Mouse (Mus musculus) forebrain, embryonic 11.5 days (tissue): ENCODE measurements at regions not wholly inside any gene's neighbourhood (a gene's known extent, or its start where the extent isn't known, plus 50 kb on each side); places are given as distances from the start of the nearest gene placed in this dataset.

Experiments used
- ATAC-seq: fragments of 200-750 bp; cut with Nextera tagmentation; replicated peaks from 2 replicates; pipeline ENCODE4 v1.8.0; 2017; ENCODE audit warnings: moderate TSS enrichment; ENCODE audit not compliant: low FRiP score
- DNase-seq: peaks from one replicate; pipeline ENCODE4 v3.0.0-alpha.2; 2017; ENCODE audit warnings: low spot score
- H3K27ac ChIP-seq: fragments of 300-500 bp; sonication (generic); 2 replicates; pipeline ENCODE4 v1.5.1; 2014; ENCODE audit warnings: low read depth, low read length
- H3K27me3 ChIP-seq: fragments of 300-500 bp; sonication (generic); 2 replicates; pipeline ENCODE4 v1.6.1; 2014; ENCODE audit warnings: mild to moderate bottlenecking, low read length, mixed read lengths; ENCODE audit not compliant: control insufficient read depth, insufficient read depth
- H3K36me3 ChIP-seq: fragments of 300-500 bp; sonication (generic); 2 replicates; pipeline ENCODE4 v1.6.1; 2014; ENCODE audit warnings: mild to moderate bottlenecking, low read length, moderate library complexity, mixed read lengths; ENCODE audit not compliant: control insufficient read depth, insufficient read depth
- H3K4me1 ChIP-seq: fragments of 300-500 bp; sonication (generic); replicated peaks from 2 replicates; pipeline ENCODE4 v1.6.1; 2014; ENCODE audit warnings: low read length, mixed read lengths; ENCODE audit not compliant: control insufficient read depth, insufficient read depth
- H3K4me2 ChIP-seq: fragments of 300-500 bp; sonication (generic); 2 replicates; pipeline ENCODE4 v1.6.1; 2014; ENCODE audit warnings: low read depth, mild to moderate bottlenecking, low read length, moderate library complexity, mixed read lengths; ENCODE audit not compliant: severe bottlenecking
- H3K4me3 ChIP-seq: fragments of 300-500 bp; sonication (generic); 2 replicates; pipeline ENCODE4 v1.5.1; 2014; ENCODE audit warnings: low read depth, low read length
- H3K9ac ChIP-seq: fragments of 300-500 bp; sonication (generic); 2 replicates; pipeline ENCODE4 v1.6.1; 2014; ENCODE audit warnings: low read length
- H3K9me3 ChIP-seq: fragments of 300-500 bp; sonication (generic); 2 replicates; pipeline ENCODE4 v1.6.1; 2016; ENCODE audit warnings: low read length, mixed read lengths; ENCODE audit not compliant: control insufficient read depth
- WGBS: fragments of 180-500 bp; shearing (Covaris S2); extraction: QIAGEN DNeasy Blood & Tissue Kit; methylation state at CpG from one replicate; pipeline ENCODE4 v1.1.7; 2014; 5-methylcytosine and 5-hydroxymethylcytosine counted together

GRCm38 (mm10) chr4:105879891-105880290 is 90.2 kb downstream of the Gm12728 start:
- Histone ChIP-seq H3K36me3 (no peaks in the 10 kb centered on the region), H3K4me1 (no peaks in the 10 kb centered on the region), H3K9ac (no peak overlapping the region), H3K27me3 (no peaks in the 10 kb centered on the region), H3K9me3 (no peaks in the 10 kb centered on the region), H3K27ac (no peak overlapping the region), H3K4me2 (no peak overlapping the region), H3K4me3 (no peak overlapping the region)
- ATAC-seq (no peak), DNase-seq (no peak)
- WGBS, result 89% methylated on average over 3 of the region's 3 CpGs

GRCm38 (mm10) chr4:105884791-105885190 is 95.1 kb downstream of the Gm12728 start:
- no peaks in the 10 kb centered on the region for H3K36me3 ChIP-seq
- H3K9ac ChIP-seq, result no peak overlapping the region
- H3K4me3 ChIP-seq, result no peak overlapping the region
- H3K27ac ChIP-seq, result no peak overlapping the region
- H3K9me3 ChIP-seq, result no peaks in the 10 kb centered on the region
- no peak overlapping the region for H3K4me2 ChIP-seq
- WGBS, result 66% methylated on average over 3 of the region's 3 CpGs
- ATAC-seq, result no peak
- no peaks in the 10 kb centered on the region for H3K4me1 ChIP-seq
- DNase-seq, result no peak
- H3K27me3 ChIP-seq, result no peaks in the 10 kb centered on the region

- Histone ChIP-seq H3K4me2 (no peak overlapping the region), H3K36me3 (no peaks in the 10 kb centered on the region), H3K27ac (no peak overlapping the region), H3K9ac (no peak overlapping the region), H3K9me3 (no peaks in the 10 kb centered on the region), H3K4me3 (no peak overlapping the region), H3K27me3 (no peaks in the 10 kb centered on the region), H3K4me1 (no peaks in the 10 kb centered on the region)
- ATAC-seq, result no peak
- WGBS, result 89% methylated on average over 4 of the region's 4 CpGs
- DNase-seq, result no peak
These were observed 101.8 kb downstream of the Gm12728 start for GRCm38 (mm10) chr4:105891438-105891837.

GRCm38 (mm10) chr4:105892065-105892464 is 102.4 kb downstream of the Gm12728 start:
- no peak overlapping the region for H3K4me3 ChIP-seq
- ATAC-seq (no peak), DNase-seq (no peak)
- H3K4me1 ChIP-seq, result no peaks in the 10 kb centered on the region
- no peak overlapping the region for H3K9ac ChIP-seq
- no peaks in the 10 kb centered on the region for H3K36me3 ChIP-seq
- no peak overlapping the region for H3K27ac ChIP-seq
- H3K27me3 ChIP-seq, result no peaks in the 10 kb centered on the region
- no peak overlapping the region for H3K4me2 ChIP-seq
- WGBS, result 84% methylated on average over 2 of the region's 2 CpGs
- H3K9me3 ChIP-seq, result no peaks in the 10 kb centered on the region

- H3K27ac ChIP-seq, result no peak overlapping the region
- no peaks in the 10 kb centered on the region for H3K36me3 ChIP-seq
- DNase-seq (no peak), ATAC-seq (no peak)
- H3K4me2 ChIP-seq, result no peak overlapping the region
- H3K4me3 ChIP-seq, result no peak overlapping the region
- WGBS, result 82% methylated on average over 2 of the region's 2 CpGs
- H3K9ac ChIP-seq, result no peak overlapping the region
- H3K27me3 ChIP-seq, result no peaks in the 10 kb centered on the region
- H3K4me1 ChIP-seq, result no peaks in the 10 kb centered on the region
- H3K9me3 ChIP-seq, result no peaks in the 10 kb centered on the region
These were observed 105.4 kb downstream of the Gm12728 start for GRCm38 (mm10) chr4:105895116-105895515.

- Histone ChIP-seq H3K9ac (no peak overlapping the region), H3K9me3 (no peaks in the 10 kb centered on the region), H3K27ac (no peak overlapping the region), H3K4me1 (no peaks in the 10 kb centered on the region), H3K4me3 (no peak overlapping the region), H3K36me3 (no peaks in the 10 kb centered on the region), H3K4me2 (no peak overlapping the region), H3K27me3 (no peaks in the 10 kb centered on the region)
- no peak for ATAC-seq
- WGBS, result 87% methylated on average over 5 of the region's 5 CpGs
- no peak for DNase-seq
These were observed 108.6 kb downstream of the Gm12728 start for GRCm38 (mm10) chr4:105898054-105898847.

GRCm38 (mm10) chr4:105904896-105905295 is 115.2 kb downstream of the Gm12728 start:
- WGBS, result 69% methylated on average over 8 of the region's 8 CpGs
- H3K36me3 ChIP-seq, result no peaks in the 10 kb centered on the region
- no peak overlapping the region for H3K9ac ChIP-seq
- H3K4me1 ChIP-seq, result no peaks in the 10 kb centered on the region
- ATAC-seq, result no peak
- no peak overlapping the region for H3K4me2 ChIP-seq
- H3K27ac ChIP-seq, result no peak overlapping the region
- H3K9me3 ChIP-seq, result no peaks in the 10 kb centered on the region
- H3K27me3 ChIP-seq, result no peaks in the 10 kb centered on the region
- no peak for DNase-seq
- no peak overlapping the region for H3K4me3 ChIP-seq

DNA sequence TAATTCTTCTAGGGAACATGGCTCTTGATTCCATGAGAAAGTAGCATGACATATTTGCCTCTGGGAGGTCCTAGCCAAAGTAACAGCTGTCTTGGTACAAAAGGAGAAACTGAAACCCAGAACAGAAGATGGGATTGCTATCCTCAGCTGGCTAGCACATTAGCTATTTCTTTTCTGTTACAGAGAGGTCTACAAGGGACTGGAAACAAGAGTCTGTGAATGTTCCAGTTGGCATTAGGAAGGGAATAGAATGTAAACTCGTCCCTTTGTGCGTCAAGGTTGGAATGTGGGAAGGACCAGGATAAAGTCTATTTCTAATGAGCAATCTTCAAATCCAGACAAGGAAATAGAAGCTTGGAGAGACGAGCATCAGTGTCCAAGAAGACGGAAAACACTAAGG is 116.7 kb downstream of the Gm12728 start:
- H3K27me3 ChIP-seq, result no peaks in the 10 kb centered on the region
- WGBS, result 91% methylated on average over 4 of the region's 4 CpGs
- no peak overlapping the region for H3K4me3 ChIP-seq
- ATAC-seq (no peak), DNase-seq (no peak)
- H3K4me1 ChIP-seq, result no peaks in the 10 kb centered on the region
- H3K36me3 ChIP-seq, result no peaks in the 10 kb centered on the region
- H3K9me3 ChIP-seq, result no peaks in the 10 kb centered on the region
- no peak overlapping the region for H3K9ac ChIP-seq
- H3K27ac ChIP-seq, result no peak overlapping the region
- no peak overlapping the region for H3K4me2 ChIP-seq

- Histone ChIP-seq H3K4me1 (no peaks in the 10 kb centered on the region), H3K4me3 (no peak overlapping the region), H3K4me2 (no peak overlapping the region), H3K9me3 (no peaks in the 10 kb centered on the region), H3K27ac (no peak overlapping the region), H3K27me3 (no peaks in the 10 kb centered on the region), H3K36me3 (no peaks in the 10 kb centered on the region), H3K9ac (no peak overlapping the region)
- ATAC-seq (no peak), DNase-seq (no peak)
- WGBS, result 89% methylated on average over 7 of the region's 7 CpGs
These were observed 117.9 kb downstream of the Gm12728 start for GRCm38 (mm10) chr4:105907611-105908010.
